Mouse (Mus musculus): Measurements from ENCODE around the gene Alox12b.

Alox12b gene

DNA sequence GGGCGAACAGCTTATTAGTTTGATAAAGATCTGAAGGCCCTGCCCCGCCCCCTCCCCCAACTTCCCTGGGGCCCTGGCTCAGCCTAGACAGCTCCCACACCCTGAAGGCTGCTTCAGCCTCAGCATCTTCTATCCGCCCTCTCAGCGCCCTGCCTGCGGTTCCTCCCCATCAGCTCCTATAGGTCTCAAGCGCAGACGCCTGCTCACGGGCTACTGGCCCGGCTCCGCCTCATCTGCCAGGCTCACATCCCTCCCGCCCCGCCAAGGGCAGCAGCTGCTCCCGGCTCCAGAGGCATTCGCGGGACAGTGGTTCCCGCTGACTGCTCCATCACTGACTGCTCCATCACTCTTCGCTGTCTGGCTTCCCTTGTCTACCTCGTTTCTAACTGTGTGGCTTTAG is at the start of gene Alox12b:
Gene Alox12b, plus strand, starts transcription at position 190 of the 400 bp plus-strand sequence.
- no peak for DNase-seq

DNA sequence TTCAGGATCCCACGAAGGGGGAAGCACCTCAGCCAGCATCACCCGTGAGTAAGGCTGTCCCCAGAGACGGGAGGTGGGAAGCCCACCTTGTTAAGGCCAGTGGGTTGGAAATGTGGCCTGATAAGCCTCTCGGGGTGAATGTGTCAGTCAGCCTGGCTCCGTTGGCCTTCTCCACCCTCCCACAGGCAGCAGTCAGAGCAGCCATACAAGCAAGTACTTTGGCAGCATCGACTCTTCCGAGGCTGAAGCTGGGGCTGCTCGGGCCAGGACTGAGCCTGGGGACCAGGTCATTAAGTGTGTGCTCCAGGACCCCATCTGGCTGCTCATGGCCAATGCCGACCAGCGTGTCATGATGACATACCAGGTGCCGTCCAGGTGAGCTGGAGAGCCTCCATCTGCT is 49.1 kb upstream of the Alox12b start:
- DNase-seq = no peak

DNA sequence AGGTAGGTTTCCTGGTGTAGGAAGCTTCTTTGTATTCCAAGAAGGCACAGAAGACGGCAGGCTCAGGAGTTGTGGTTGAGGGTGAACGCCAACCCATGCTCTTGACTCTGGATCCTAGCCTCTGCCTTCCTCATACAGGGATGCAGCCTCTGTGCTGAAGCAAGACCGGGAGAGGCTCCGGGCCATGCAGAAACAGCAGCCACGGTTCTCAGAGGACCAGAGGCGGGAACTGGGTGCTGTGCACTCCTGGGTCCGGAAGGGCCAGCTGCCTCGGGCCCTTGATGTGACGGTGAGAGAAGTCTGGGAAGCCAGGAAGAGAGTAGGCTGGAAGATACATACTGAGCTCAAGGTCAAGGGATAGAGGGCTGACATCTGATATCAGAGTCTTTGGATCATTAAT is 48.6 kb upstream of the Alox12b start:
- DNase-seq = no peak

DNA sequence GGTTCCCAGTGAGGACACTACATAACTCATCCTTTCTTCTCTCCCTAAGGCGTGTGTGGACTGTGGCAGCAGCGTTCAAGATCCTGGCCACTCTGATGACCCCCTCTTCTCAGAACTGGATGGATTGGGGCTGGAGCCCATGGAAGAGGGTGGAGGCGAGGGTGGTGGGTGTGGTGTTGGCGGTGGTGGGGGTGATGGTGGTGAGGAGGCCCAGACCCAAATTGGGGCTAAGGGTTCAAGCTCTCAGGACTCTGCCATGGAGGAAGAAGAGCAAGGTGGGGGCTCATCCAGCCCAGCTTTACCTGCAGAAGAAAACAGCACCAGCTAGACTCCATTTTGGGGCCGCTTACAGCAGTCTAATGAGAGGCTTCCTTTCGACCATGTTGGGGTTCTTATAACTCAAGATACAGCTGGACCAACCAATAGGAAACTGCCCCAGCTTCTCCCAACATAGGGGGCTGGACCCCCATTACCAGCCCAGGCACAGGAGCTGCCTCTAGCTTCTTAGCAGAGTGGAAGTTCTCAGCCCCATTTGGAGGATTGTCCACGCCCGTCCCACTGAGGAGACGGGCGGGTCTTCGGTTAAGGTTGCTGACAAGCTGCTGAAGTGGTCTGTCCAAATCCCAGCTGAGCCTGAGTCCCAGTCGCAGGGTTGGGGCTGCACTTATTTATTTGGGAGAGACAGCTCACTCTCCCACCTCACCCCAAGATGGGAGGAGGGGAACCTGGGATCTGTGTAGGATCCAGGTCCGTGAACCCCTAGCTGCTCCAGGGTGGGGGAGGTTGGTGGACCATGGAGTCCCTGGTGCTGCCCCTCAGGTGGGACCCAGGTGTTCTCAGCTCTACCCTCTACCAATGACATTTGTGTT is 47.5 kb upstream of the Alox12b start:
- no peak for DNase-seq

DNA sequence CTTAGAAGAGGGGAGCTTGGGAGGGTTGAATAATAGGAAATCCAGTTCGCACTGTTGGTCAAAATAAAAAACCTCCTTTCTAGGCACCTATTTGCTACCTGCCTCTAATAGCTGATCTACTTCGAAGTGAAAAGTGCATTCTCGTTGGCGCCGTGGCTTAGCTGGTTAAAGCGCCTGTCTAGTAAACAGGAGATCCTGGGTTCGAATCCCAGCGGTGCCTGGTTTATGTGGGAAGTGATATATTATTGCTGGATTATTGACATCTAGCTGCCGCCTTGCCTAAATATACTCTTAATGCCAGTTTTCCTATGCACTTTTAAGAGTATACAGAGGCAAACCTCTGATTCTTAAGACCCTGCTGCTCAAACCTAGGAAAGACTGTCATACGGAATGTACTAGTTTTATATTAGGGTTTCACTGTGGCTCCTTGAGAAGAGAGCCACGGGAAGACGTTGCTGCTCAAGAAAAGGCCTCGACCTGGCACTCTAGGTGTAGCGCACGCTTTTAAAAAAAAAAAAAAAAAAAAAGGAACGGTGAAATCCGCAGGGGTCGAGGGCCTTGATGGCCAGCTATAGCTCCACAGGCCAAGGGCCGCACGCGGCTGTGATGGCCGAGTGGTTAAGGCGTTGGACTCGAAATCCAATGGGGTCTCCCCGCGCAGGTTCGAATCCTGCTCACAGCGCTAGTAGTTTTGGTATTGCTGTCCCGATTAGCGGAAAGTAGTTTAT is 46.3 kb upstream of the Alox12b start:
- peak; percentile 91 to 96 for DNase-seq

DNA sequence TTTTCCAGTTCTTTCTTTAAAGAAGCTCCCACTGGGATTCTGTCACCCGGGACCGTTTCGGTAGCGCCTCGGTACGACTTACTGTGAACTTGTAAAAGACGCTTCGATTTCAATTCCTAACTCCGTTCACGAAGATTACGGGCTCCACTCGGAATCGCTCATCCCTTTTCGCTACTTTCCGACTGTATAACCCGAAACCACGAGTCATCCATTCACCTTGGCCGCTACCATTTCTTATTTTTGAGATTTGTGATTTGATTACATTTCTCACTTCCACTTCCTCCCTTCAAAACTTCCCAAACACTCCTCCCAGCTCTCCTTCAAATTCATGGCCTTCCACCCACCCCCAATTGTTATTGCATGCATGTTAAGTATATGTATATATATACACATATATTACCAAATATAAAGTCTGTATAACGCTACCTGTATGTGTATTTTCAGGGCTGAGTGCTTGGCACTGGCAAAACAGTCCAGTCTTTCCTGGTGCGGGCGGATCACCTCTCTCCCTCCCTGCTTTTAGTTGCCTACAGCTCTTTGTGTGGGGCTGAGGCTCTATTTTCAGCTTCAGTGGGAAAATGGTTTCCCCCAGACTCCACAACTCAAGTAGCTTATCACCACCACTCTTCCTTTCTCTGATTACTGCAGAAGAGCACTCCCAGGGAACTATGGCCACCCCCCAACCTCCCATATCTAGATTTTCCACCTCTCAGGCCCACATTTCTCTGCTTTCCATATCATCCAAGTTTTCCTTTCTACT is 45.6 kb upstream of the Alox12b start:
- DNase-seq = no peak

DNA sequence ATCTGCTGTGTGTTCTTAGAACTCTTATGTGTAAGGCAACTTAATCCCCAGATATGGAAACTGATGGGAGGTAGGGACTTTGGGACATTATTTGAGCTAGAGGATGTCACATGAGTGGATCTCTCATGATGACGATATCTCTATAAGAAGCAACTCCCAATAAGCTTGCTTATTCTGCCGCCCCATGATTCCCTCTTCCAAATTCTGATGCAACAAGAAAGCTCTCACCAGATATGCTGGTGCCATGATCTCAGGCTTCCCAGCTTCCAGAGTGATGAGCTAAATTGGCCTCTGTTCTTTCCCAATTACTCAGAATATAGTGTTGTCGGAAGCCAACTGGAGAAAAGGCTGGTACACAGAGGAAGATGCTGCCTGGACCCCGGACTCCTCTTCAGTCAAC is 44.9 kb upstream of the Alox12b start:
- DNase-seq = no peak

DNA sequence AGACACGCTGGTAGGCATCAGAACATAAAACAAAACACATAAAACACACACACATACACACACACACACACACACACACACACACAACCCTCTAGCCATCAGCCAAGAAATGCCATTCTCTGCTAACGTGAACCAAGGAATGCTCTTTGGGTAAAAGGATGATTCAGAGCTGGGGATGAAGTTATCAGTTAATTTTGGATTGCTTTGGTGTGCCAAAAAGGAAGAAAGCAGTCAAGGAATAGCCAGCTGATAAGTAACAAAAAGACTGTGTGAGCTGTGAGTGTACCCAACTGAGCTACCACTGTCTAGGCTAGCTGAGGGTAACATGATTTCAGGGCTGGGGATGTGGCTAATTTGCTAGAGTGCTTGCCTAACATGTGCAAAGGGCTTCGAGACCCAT is 42.8 kb upstream of the Alox12b start:
- no peak for DNase-seq

DNA sequence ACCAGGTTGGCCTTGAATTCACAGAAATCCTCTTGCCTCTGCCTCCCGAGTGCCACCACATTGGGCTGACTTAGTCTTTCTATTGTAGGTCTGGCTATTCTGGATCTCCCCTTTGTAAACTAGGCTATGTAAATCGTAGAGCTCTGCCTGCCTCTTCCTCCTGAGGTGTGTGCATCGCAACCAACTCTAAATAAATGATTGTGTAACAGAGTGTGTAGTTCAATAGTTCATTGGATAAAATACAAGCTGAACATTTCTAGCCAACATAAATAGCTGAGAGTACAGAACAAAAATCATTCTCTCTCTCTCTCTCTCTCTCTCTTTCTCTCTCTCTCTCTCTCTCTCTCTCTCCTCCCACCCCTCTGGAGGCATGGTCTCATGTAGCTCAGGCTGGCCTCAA is 42.2 kb upstream of the Alox12b start:
- no peak for DNase-seq

DNA sequence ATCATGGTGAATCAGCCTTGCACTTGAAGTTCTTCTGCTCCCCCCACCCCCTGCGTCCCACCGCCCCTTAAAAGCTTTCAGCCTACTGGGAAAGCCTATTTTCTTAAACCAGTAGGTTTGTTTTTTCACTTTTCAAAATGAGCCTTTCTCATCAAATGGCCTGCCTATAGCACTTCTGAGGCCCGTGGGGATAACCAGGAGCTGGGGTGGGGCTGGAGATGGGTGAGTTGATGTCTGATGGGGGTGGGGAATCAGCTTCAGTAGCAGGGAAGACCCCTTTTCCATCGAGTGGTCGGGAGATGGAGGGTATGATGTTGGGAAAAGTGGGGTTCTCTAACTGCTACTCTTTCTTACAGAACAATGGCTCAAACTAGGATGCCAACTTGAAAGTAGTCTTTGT is 39.9 kb upstream of the Alox12b start:
- DNase-seq = no peak

DNA sequence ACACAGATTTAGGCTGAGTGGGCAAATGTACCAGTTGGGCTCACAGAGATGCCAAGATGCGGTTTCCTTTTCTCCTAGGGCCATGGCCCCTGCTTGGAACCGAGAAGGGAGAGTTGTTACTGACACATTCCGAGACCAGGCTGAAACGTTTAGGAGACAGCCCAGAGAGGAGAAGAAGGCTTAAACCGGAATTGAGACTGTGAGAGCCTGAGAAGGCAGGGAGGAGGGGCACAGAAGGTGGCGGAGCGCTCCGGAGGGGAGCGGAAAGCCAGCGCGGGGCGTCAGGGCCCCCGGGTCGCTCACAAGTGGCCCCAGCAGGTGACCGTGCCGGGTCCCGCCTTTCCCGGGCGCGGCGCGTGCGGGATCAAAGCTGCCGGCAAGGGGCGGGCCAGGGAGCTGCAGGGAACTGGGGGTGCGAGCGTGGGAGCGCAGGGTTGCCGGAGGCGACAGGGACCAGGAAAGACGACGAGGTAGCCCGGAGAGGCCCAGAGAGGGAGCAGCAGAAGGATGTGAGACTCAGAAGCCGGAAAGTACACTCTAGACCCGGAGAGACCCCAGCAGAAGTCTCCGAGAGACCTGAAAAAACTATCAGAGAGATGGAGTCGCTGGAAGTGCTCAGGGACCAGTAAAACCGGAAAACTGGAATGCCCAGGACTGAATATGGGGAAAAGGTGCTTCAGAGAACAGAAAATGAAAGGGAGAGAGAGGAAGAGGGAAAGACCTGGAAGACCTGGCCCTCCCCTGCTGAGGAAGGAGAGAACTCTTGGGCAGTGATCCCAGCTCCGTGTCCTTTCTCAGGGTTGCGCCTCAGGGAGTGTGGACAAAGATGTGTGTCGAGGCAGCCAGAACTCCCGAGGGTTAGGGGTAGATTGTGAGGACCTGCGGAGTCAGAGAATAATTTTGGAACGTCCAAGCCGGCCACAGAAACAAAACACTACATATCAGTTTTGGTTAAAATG is 38.8 kb upstream of the Alox12b start:
- DNase-seq = peak; percentile 45 to 74

DNA sequence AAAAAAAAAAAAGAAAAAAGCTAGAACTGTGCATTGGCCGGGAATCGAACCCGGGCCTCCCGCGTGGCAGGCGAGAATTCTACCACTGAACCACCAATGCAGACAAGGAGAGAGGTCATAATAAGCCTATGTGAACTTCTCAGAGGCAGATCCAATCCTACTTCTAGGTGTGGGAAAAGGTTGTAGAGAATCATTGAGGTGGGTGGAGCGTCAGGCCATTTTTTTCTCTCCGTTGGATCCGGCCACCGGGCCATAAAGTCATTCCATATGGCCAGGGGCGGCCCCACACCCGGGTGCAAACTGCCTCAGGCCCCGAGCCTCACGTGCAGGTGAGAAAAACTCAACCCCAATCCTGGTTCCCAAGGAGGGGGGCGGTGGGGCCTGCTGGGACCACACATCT is 38.0 kb upstream of the Alox12b start:
- DNase-seq = peak; percentile 89 to 92

DNA sequence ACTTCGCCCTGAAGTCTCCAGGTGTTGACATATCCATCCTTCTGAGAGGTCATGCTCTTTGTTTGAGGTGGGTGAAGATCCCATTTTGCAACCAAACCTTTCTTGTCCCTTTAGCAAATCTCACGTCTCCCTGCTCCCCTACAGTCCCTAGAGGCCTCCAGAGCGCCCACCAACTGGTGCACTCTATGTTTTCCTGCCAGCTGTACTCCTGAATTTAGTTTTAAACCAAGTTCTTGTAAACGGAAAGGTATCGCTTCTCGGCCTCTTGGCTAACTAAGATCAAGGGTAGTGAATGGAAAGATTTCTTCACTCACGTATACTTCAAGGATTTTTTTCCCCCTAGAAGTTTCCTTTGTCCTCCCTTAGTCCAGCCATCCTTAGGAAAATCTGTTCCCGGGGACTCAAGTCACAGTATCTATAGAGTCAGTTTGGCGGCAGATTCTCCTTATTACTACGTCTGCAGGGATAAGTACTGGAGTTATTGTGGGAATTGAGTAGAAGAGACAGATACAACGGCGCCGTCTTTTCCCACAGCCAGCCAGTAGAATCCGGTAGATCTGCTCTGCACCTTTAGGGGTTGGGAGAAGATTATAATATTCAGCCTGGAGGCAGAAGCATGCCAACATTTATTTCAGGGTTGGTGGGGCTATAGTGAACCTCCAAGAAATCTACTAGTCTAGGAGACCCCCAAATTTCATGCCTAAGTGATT is 37.2 kb upstream of the Alox12b start:
- no peak for DNase-seq

DNA sequence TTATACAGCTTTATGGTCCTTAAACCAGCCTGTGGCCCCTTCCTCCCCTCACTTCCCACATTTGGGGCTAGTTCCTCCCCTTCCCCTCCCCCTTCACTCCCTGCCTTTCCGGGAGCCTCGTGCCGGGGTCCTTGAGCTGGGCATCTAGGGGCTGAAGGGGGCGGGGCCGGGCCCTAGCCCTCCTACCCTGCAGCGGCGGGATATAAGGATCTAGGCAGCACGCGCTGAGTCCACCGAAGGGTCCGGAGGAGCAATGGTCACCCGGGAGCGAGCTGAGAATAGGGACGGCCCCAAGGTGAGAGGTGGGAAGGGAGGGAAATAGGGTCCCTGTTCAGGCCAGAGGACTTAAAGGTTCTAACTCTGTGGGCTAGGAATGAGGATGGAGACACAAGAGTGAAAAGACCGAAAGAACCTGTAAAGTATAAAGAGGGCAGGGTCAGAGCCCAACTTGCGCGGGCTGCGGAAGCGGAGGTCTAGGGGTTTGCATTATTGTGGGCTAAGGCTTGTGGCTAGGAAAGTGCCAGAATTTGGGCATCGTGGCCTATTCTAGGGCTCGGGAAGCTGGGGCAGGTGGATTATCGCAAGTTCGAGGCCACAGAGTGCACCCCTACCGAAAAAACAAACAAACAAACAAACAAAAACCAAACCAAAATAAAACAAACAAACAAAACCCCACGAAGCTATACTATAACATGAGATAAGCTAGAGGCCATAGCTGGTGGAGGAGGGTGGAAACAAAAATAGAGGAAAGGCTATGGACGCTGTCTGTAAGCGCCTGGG is 36.4 kb upstream of the Alox12b start, which contains the start of gene Hes7:
Gene Hes7, plus strand, starts transcription at position 184 of the 780 bp plus-strand sequence.
- no peak for DNase-seq

DNA sequence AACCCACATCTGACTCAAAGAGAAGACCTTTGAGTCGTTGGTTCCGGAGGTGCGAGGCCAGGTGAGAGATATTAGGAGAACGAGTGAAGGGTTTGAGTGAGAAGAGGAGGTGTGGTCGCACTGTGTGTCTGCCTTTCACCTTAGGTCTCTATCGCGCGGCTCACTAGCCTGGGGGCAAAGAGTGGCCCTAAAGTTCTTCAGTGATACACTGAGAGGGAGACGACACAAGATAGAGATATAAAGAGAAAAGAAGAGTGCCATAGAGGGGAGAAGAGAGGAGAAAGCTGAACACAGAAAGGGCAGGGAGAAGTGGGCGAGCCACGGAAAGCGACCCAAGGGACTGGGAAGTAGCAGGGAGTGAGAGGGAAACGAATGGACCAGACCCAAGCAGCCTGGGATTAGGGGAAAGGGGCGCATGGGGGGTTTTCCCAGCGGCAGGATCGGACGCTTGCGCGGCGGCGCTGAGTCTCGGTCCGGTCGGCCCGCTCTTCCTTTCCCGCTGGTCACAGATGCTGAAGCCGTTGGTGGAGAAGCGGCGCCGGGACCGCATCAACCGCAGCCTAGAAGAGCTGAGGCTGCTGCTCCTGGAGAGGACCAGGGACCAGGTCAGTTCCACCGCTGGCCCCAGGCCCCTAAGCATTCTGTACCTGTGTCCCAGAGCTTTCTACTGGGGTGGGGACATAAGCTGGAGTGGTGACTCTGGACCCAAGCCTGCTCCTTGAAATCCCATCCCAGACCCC is 35.6 kb upstream of the Alox12b start:
- peak in 1 of 2 experiments; percentile 60 for DNase-seq

DNA sequence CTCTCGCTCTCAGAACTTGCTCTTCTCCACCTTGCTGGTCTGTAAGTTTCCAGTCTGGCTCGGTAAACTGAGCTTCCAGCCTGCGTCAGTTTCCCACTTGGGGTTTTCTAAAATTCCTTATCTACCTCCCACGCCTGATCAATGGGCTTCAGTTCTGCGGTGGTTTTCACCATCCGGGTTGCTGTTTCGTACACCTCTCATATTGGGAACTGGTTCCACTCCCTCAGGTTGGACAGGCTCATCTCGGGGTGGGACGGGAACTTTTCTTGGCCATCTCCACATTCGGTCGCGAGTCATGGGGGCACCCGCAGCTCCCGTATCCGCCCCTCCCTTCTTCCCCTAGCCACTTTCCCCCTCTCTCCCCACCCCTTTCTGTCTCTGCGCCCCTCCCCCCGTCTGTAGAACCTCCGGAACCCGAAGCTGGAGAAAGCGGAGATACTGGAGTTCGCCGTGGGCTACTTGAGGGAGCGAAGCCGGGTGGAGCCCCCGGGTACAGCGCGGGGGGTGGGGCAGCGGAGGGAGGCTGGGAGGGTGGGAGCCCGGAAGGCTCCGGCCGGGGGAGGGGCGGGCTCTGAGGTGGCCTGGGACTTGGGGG is 35.0 kb upstream of the Alox12b start:
- no peak for DNase-seq

DNA sequence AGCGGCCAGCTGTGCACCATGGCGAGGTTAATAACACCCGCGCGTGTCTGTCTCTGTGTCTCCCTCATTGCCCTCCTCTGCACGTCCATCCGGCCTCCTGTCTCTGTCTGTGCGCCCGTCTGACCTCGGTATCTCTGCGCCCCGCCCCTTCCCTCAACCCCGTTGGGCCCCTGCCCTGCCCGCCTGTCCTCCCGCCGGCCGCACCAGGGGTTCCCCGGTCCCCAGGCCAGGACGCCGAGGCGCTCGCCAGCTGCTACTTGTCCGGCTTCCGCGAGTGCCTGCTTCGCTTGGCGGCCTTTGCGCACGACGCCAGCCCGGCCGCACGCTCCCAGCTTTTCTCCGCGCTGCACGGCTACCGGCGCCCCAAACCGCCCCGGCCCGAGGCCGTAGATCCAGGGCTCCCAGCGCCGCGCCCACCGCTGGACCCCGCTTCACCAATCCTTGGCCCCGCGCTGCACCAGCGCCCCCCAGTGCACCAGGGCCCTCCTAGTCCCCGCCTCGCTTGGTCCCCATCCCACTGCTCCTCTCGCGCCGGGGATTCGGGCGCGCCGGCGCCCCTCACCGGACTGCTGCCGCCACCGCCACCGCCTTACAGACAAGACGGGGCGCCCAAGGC is 34.3 kb upstream of the Alox12b start, which contains the start of gene 9130213A22Rik:
Gene 9130213A22Rik, minus strand, starts transcription at position 254 of the 616 bp plus-strand sequence.
- peak; percentile 87 to 91 for DNase-seq

DNA sequence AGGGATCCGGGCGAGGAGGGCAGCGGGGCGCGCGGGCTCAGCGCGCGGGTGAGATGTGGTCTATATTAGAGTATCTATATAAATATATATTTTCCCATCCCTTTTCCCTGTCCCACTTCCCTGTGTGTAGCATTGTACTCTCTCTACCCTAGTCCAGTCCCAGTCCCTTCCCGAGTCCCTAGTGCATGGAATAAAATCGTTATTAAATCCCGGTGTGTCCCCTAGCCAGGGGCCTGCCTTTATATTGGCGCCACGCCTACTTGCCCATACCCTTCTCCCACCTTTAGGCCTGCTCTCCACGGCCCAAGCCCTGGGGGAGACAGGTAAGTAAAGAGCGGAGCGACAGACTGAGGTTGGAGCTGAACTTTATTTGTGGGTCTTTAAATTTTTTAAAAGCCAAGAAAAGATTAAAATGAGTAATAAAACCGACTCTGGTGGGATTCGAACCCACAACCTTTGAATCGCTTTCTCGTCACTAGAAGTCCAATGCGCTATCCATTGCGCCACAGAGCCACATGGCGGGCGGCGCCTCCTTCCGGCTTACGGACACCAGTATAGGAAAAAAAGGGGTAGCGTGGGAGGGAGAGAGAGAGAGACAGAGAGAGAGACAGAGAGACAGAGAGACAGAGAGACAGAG is 33.6 kb upstream of the Alox12b start:
- DNase-seq = peak; percentile 90 to 91

Measured in kidney, postnatal 36 days (tissue).